In genomic region chr15:90536311-90537202, GRCm38 (mm10) we compare ENCODE assay signal across 15 mouse cellular contexts.
"Had no signal": no experiment of that assay in that cellular context is flagged by ENCODE, and none has a peak within 500 bp of the region (broad histone marks: within the 10 kb centered on the region; RNA-seq: fewer than 3 reads in every experiment).

No protein-coding gene starts in this region.

- H3K4me2 ChIP-seq: intestine, embryonic 15.5 days; limb, embryonic 12.5 days; liver, embryonic 13.5 days; midbrain, embryonic 13.5 days; neural tube, embryonic 15.5 days had no signal

- H3K9me3 ChIP-seq: intestine, embryonic 15.5 days; limb, embryonic 12.5 days; liver, embryonic 13.5 days; midbrain, embryonic 13.5 days; neural tube, embryonic 15.5 days had no signal

- H3K4me1 ChIP-seq: intestine, embryonic 15.5 days; liver, embryonic 13.5 days; megakaryocyte, embryonic 14.5 days had no signal

- H3K9ac ChIP-seq: intestine, embryonic 15.5 days; limb, embryonic 12.5 days; liver, embryonic 13.5 days; liver, postnatal 0 days; midbrain, embryonic 13.5 days; neural tube, embryonic 15.5 days had no signal

- ATAC-seq: intestine, embryonic 15.5 days; liver, postnatal 0 days had no signal

- H3K27me3 ChIP-seq: intestine, embryonic 15.5 days; limb, embryonic 12.5 days; liver, embryonic 13.5 days; megakaryocyte, embryonic 14.5 days; midbrain, embryonic 13.5 days; neural tube, embryonic 15.5 days had no signal

- H3K27ac ChIP-seq: intestine, embryonic 15.5 days; layer of hippocampus, adult 2 months; limb, embryonic 12.5 days; liver, embryonic 13.5 days; macrophage; midbrain, embryonic 13.5 days; neural tube, embryonic 15.5 days had no signal

- H3K4me3 ChIP-seq: intestine, embryonic 15.5 days; layer of hippocampus, adult 2 months; limb, embryonic 12.5 days; liver, embryonic 13.5 days; megakaryocyte, embryonic 14.5 days; midbrain, embryonic 13.5 days; neural tube, embryonic 15.5 days had no signal

- H3K36me3 ChIP-seq: intestine, embryonic 15.5 days; limb, embryonic 12.5 days; liver, embryonic 13.5 days; midbrain, embryonic 13.5 days; neural tube, embryonic 15.5 days had no signal

- DNase-seq: kidney, adult 8-10 months; kidney, postnatal 36 days; liver; liver, embryonic 13.5 days; liver, postnatal 0 days; right cerebral cortex, adult 18-20 months; right cerebral cortex, postnatal 25 days; thymus, postnatal 4 days had no signal
